Mouse (Mus musculus): ENCODE measurements around the gene Igsf3.

The Igsf3 gene

DNA sequence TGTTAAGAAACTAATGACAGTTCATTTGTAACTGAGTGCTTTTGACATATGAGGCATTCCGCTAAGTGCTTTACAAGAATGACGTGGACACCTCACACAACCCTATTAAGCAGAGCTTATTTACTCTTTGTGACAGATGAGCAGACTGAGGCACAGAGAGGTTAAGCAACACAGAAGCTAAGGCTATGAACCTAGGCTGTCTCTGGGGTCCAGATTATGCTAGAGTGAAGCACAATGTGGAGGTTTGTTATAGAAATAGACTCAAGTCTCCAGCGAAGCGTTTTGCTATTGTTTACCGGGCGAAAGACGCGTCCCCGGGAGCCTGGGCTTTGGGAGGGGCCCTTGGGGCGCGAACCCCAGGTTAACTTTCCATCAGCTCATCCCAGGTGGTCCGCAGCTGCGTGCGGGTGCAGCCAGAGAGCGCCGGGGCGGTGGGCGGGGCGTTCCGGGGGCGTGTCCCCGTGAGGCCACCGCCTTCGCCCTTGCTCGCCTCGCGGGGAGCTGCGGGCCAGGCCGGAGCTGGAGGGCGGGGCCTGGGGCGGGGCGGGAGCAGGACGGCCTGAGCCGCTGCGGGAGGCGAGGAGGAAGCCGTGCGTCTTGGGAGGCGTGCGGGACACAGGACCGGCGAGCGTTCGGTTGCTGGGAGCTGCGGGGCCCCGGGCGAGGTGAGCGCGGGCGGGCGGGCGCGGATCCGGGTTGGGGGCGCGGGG is at the start of gene Igsf3:
TSS of gene Igsf3 (plus strand) at position 546 of the 710 bp plus-strand sequence.
- DNase-seq: peak; percentile 94

GRCm38 (mm10) chr3:101327248-101327647 is 49.6 kb upstream of the Igsf3 start:
- DNase-seq: no peak

- no peak for DNase-seq
Measured at GRCm38 (mm10) chr3:101328617-101329016, 48.3 kb upstream of the Igsf3 start.

DNA sequence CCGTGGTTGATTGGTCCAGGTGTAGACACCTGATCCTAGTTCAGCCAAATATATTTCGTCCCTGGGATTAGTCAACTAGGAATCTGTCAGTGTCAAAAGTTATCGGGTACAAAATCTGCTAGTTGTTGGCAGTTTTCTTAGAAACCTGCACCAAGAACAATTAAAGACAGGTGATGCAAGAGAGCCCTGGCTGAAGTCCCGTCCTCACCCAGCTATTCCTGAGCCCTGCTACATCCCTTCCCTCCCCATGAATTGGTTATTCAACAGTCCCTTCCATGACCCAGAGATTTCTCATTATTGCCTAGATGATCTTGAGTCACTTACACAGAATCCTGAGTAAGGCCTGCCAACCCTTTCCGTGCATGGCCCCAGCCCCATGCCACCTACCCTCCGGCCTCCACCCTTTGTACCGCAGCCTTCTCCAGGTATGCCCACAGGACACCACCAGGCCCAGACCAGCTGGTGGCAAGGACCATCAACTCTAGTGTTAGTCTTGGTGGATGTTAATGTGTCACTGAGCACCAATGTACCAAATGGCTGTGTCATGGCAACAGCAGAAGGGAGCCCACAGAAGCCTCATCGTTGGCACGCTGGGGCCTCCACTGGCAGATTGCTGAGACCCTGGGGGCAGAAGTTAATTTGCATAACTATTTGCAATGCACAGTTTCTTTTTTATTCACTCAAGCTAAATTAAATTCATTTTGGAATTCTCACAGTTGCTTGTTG is 33.5 kb upstream of the Igsf3 start:
- DNase-seq: no peak

GRCm38 (mm10) chr3:101344246-101344645 is 32.6 kb upstream of the Igsf3 start:
- DNase-seq: no peak

- DNase-seq: no peak
Measured at GRCm38 (mm10) chr3:101345299-101345698, 31.6 kb upstream of the Igsf3 start.

- DNase-seq: no peak
Measured at GRCm38 (mm10) chr3:101346806-101347205, 30.1 kb upstream of the Igsf3 start.

- no peak for DNase-seq
Measured at GRCm38 (mm10) chr3:101348501-101349161, 28.3 kb upstream of the Igsf3 start.

DNA sequence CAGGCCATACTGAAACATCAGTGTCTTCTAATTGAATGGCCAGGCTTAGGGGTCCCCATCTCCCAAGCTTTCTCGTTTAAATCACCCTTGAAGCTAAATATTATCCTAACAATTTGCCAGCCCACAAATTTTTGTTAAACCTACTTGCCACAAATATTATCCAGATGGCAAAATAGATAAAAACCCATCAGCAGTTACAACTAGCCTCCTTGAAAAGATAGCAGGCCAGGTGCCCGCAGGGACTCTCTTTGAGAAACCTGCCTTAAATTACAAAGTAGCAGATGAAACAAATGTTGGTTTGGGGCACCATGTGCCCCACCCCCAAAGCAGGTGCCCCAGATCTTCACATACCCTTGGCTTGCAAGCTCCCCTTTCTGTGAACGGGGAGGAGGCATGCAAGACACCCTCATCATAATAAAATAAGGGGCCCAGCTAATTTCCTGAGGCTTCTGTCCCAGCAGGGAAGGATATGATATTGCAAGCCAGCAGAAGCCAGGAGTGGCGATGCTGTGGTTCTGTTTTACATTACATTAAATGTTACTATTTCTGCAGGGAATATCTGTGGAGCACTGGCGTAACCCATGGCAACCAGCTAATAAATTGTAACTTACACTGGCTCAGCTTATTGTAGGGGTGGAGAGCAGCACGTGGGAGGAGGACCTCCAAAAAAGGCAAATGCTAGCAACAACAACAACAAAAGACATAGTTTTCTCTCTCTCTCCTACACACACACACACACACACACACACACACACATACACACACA is 27.2 kb upstream of the Igsf3 start:
- DNase-seq: peak; percentile 28

- DNase-seq: no peak
Measured at GRCm38 (mm10) chr3:101350406-101350805, 26.5 kb upstream of the Igsf3 start.

DNA sequence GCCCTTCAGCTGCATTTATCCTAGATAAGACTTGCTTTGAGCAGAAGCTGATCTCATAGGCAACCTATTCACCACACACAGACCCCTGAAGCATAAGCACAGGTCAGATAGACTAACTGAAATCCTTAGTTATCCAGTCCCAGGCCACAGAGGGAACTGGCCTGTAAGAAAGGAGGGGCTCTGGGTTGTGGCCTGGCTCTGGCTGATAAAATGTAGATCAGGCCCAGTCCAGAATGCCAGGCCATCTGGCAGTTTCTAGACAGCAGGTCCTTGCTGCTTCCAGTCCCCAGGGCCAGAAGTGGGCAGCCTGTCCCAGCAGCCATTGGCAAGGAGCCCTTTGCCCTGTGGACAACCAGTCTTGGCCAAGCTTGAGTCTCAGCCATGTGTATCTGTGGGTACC is 22.4 kb upstream of the Igsf3 start:
- peak; percentile 82 for DNase-seq

DNA sequence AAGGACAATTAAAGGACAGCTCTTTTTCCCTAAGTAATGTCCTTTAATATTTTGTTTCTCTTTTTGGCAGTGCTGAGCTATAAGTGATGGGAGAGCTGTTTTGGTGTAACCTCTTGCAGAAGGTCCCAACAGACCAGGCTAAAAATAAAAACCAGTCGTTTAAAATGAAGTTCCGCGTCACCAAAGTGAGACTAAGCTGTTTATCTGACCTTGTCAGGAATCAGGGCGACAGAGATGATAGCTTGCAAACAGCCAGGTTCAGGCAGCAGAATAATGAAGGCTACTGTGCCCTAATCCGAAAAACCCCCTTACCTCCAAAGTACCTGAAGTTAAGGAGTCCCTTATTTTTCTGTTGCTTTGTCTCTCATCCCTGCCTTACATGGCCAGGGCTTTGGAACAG is 21.2 kb upstream of the Igsf3 start:
- peak; percentile 39 for DNase-seq

- peak; percentile 68 for DNase-seq
Measured at GRCm38 (mm10) chr3:101356583-101357553, 20.0 kb upstream of the Igsf3 start.

DNA sequence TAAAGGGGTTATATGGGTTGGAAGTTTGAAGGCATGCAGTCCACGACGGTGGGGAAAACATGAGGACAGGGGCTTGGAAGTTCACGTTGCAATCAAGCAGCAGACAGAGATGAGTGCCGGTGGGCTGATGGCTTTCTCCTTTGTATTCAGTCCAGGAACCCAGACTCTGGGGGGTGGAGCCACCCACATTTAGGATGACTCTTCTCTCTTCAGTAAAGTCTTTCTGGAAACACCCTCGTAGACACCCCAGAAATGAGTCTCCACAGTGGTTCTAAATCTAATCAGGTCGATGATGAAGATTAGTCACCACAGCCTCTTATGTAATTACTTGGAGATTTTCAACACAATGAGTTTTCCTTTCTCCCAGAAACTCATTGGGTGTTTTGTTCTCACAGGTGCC is 16.1 kb upstream of the Igsf3 start:
- DNase-seq: no peak

- no peak for DNase-seq
Measured at GRCm38 (mm10) chr3:101362391-101362790, 14.5 kb upstream of the Igsf3 start.

GRCm38 (mm10) chr3:101363574-101363973 is 13.3 kb upstream of the Igsf3 start:
- no peak for DNase-seq

DNA sequence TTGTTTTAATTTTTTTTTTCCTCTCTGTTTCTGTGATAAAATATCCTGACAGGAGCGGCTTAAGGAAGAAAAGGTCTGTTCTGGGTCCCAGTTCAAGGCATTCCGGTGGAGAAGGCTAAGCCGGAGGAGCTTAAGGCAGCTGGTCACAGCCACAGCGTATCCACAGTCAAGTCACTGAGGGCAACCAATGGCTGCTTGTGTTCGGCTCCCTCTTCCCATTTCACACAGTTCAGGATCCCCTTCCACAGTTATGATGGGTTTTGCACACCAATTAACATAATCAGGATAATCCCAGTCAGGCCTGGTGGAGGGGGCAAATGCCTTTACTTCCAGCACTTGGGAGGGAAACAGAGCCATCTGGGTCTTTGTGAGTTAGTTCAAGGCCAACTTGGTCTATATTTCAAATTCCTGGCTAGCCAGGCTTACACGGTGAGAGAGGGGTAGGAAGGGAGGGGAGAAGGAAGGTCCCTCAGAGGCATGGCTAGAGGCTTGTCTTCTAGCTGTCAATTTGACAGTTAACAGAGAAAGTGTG is 11.7 kb upstream of the Igsf3 start:
- no peak for DNase-seq

- no peak for DNase-seq
Measured at GRCm38 (mm10) chr3:101365911-101366310, 11.0 kb upstream of the Igsf3 start.

DNA sequence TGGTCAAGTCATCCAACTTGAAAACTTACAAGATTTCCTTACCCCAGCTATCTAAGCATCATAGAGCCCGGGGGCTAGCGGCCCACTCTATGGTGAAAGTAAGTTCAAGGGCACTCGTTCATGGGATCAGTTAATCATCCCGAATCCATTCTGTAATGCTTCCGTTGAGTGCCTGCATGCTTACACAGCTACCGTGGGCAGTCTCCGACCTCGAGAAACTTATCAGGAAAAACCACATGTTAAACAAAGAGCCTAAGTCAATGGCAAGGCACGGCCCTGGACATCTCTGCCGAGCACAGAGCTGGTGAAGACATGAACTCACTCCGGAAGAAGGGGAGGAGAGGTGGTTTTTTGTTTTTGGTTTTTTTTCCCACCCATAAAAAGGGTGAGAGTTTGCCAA is 9.5 kb upstream of the Igsf3 start:
- peak; percentile 74 for DNase-seq

DNA sequence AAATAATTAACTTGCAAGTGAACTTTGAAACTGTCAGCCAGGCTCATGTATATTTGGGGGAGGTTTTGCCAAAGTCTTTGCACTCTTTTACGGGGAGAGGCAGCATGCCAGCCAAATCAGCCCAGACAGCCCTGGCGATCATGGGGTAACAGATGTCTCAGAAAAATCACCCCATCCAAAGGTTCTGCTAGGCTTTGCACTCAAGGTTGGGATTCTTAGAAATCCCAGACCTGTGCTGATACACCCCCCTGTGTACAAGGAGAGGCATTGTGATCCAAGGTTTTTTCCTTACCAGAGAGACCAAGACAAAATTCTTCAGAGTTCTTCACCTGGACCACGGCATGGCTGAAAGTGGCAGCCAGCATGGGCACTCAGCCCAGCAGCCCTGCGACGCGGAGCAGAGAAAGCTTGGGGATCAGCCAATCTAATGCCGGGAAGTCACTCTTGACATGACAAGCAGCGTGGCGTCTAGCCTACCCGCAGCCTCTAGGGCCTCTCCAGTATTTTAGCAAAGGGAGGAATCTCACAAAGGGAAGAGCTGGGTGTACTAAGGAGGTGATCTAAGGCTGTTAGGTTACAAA is 7.5 kb upstream of the Igsf3 start:
- no peak for DNase-seq

GRCm38 (mm10) chr3:101372345-101372980 is 4.4 kb upstream of the Igsf3 start:
- peak; percentile 84 for DNase-seq
